26 mouse cellular contexts compared by ENCODE assay signal in genomic region chr15:11987892-11988291, GRCm38 (mm10). TPM values are rescaled to one million over a fixed set of nuclear protein-coding genes. Genes with fewer than 3 reads are reported as not detected.
DNase-seq lines count a peak whose midpoint lies in the region; ATAC-seq and TF ChIP-seq lines count a peak whose summit lies in the region.
"Had no signal": no experiment of that assay in that cellular context is flagged by ENCODE, and none has a peak within 500 bp of the region (broad histone marks: within the 10 kb centered on the region; RNA-seq: fewer than 3 reads in every experiment).

No protein-coding gene starts in this region.

- peaks cover 93% of the 10 kb centered on the region for H3K36me3 ChIP-seq in lung, embryonic 14.5 days (ENCODE audit: insufficient read depth)
- H3K36me3 ChIP-seq in CH12.LX (replicated peaks in 1 of 2; ENCODE audit: control insufficient read depth in 1 of 2, insufficient read depth in 1 of 2, low read length in 1 of 2) = peaks cover 70 to 97% of the 10 kb centered on the region in 2 experiments
- peaks cover 18% of the 10 kb centered on the region; the same call in 1 of the 2 replicates for H3K36me3 ChIP-seq in stomach, postnatal 0 days (ENCODE audit: control insufficient read depth, insufficient read depth, low read length)
- H3K36me3 ChIP-seq in kidney, embryonic 14.5 days (ENCODE audit: control insufficient read depth, insufficient read depth, low read length) = peaks cover 98% of the 10 kb centered on the region
- H3K36me3 ChIP-seq in midbrain, embryonic 15.5 days (replicated peaks) = peaks cover 66% of the 10 kb centered on the region

- no peak overlapping the region for H3K27ac ChIP-seq in lung, embryonic 14.5 days (ENCODE audit: low read depth)
- 0 out of 2 replicates have a peak overlapping the region, but pooled peaks have one; percentile 20 for H3K27ac ChIP-seq in CH12.LX (ENCODE audit: insufficient read depth, low read depth)
- no peak overlapping the region for H3K27ac ChIP-seq in stomach, postnatal 0 days (replicated peaks)
- H3K27ac ChIP-seq in kidney, embryonic 14.5 days (ENCODE audit: low read depth, low read length) = no peak overlapping the region
- H3K27ac ChIP-seq in midbrain, embryonic 15.5 days = no peak overlapping the region
- H3K27ac ChIP-seq: forebrain, embryonic 13.5 days; heart, embryonic 13.5 days; hindbrain, embryonic 10.5 days; hindbrain, embryonic 15.5 days; liver, embryonic 14.5 days; macrophage; midbrain, embryonic 13.5 days had no signal

- no peaks in the 10 kb centered on the region for H3K27me3 ChIP-seq in lung, embryonic 14.5 days (ENCODE audit: insufficient read depth, low read length)
- H3K27me3 ChIP-seq in CH12.LX (replicated peaks) = no peaks in the 10 kb centered on the region
- no peaks in the 10 kb centered on the region for H3K27me3 ChIP-seq in stomach, postnatal 0 days (ENCODE audit: control insufficient read depth, insufficient read depth, low read length)
- H3K27me3 ChIP-seq in kidney, embryonic 14.5 days (ENCODE audit: control insufficient read depth, insufficient read depth, low read length) = no peaks in the 10 kb centered on the region
- H3K27me3 ChIP-seq in midbrain, embryonic 15.5 days (replicated peaks) = no peaks in the 10 kb centered on the region
- H3K27me3 ChIP-seq: forebrain, embryonic 13.5 days; heart, embryonic 13.5 days; hindbrain, embryonic 15.5 days; midbrain, embryonic 13.5 days had no signal

- dilution Hi-C loops in CH12.LX (cut with MboI; ENCODE audit: extremely low pct_ligation_motif_present, extremely low pct_unique_long_range_greater_than_20kb, low sequenced_read_pairs) = no loop called here

- in situ Hi-C loops in CH12.LX (cut with MboI; ENCODE audit: low pct_ligation_motif_present, low pct_unique_long_range_greater_than_20kb, low sequenced_read_pairs) = no loop called here

- no peak overlapping the region for H3K9ac ChIP-seq in lung, embryonic 14.5 days
- no peak overlapping the region for H3K9ac ChIP-seq in CH12.LX (ENCODE audit: insufficient read depth, low read depth)
- no peak overlapping the region for H3K9ac ChIP-seq in stomach, postnatal 0 days (ENCODE audit: low read length)
- H3K9ac ChIP-seq in kidney, embryonic 14.5 days (ENCODE audit: low read depth, low read length) = no peak overlapping the region
- H3K9ac ChIP-seq in midbrain, embryonic 15.5 days = no peak overlapping the region
- H3K9ac ChIP-seq: forebrain, embryonic 13.5 days; heart, embryonic 13.5 days; hindbrain, embryonic 15.5 days; liver, embryonic 14.5 days; midbrain, embryonic 13.5 days had no signal

- no peaks in the 10 kb centered on the region for H3K9me3 ChIP-seq in lung, embryonic 14.5 days (ENCODE audit: low read depth, low read length)
- peaks cover 14% of the 10 kb centered on the region for H3K9me3 ChIP-seq in CH12.LX (replicated peaks; ENCODE audit: low read length)
- H3K9me3 ChIP-seq in stomach, postnatal 0 days (ENCODE audit: control insufficient read depth, low read length) = no peaks in the 10 kb centered on the region
- no peaks in the 10 kb centered on the region for H3K9me3 ChIP-seq in kidney, embryonic 14.5 days (ENCODE audit: control insufficient read depth, low read length)
- no peaks in the 10 kb centered on the region for H3K9me3 ChIP-seq in midbrain, embryonic 15.5 days
- H3K9me3 ChIP-seq: forebrain, embryonic 13.5 days; heart, embryonic 13.5 days; hindbrain, embryonic 10.5 days; hindbrain, embryonic 15.5 days; midbrain, embryonic 13.5 days had no signal

- WGBS in lung, embryonic 14.5 days = 36% methylated on average over 2 of the region's 2 CpGs
- WGBS in stomach, postnatal 0 days = 32% methylated on average over 2 of the region's 2 CpGs
- 71% methylated on average over 2 of the region's 2 CpGs for WGBS in kidney, embryonic 14.5 days
- whole genome bisulfite sequencing in midbrain, embryonic 15.5 days = 82% methylated on average over 2 of the region's 2 CpGs

- TF ChIP-seq CTCF in lung, embryonic 14.5 days (IDR thresholded peaks at IDR 0.05; ENCODE audit: low read depth) = no peak
- no peak for TF ChIP-seq CTCF in CH12.LX (conservative IDR thresholded peaks at IDR 0.05 in 1 of 2, IDR thresholded peaks at IDR 0.05 in 1 of 2; ENCODE audit: low read depth in 2 of 2, low read length in 2 of 2)
- TF ChIP-seq CTCF in stomach, postnatal 0 days (IDR thresholded peaks at IDR 0.05; ENCODE audit: low read depth) = no peak

- no peak for TF ChIP-seq POLR2A in CH12.LX (IDR thresholded peaks at IDR 0.05; ENCODE audit: low read depth, low read length)

- H3K4me2 ChIP-seq in lung, embryonic 14.5 days = no peak overlapping the region
- 0 out of 2 replicates have a peak overlapping the region, but pooled peaks have one; percentile 14 for H3K4me2 ChIP-seq in CH12.LX (ENCODE audit: insufficient read depth, low read depth, poor library complexity, severe bottlenecking)
- H3K4me2 ChIP-seq in stomach, postnatal 0 days (replicated peaks; ENCODE audit: low read depth) = no peak overlapping the region
- H3K4me2 ChIP-seq in kidney, embryonic 14.5 days (replicated peaks; ENCODE audit: low read depth, low read length) = no peak overlapping the region
- H3K4me2 ChIP-seq in midbrain, embryonic 15.5 days = no peak overlapping the region
- H3K4me2 ChIP-seq: forebrain, embryonic 13.5 days; heart, embryonic 13.5 days; hindbrain, embryonic 15.5 days; midbrain, embryonic 13.5 days had no signal

- H3K4me1 ChIP-seq in lung, embryonic 14.5 days (ENCODE audit: insufficient read depth) = no peaks in the 10 kb centered on the region
- peaks cover 12 to 92% of the 10 kb centered on the region in 2 experiments; a peak in 3 of 4 replicates for H3K4me1 ChIP-seq in CH12.LX (ENCODE audit: control insufficient read depth in 1 of 2, insufficient read depth in 2 of 2)
- no peaks in the 10 kb centered on the region for H3K4me1 ChIP-seq in stomach, postnatal 0 days (replicated peaks; ENCODE audit: control insufficient read depth, insufficient read depth)
- no peaks in the 10 kb centered on the region for H3K4me1 ChIP-seq in kidney, embryonic 14.5 days (ENCODE audit: control insufficient read depth, insufficient read depth, low read length)
- H3K4me1 ChIP-seq in midbrain, embryonic 15.5 days = no peaks in the 10 kb centered on the region
- H3K4me1 ChIP-seq: forebrain, embryonic 13.5 days; hindbrain, embryonic 10.5 days had no signal

- ATAC-seq in lung, embryonic 14.5 days (ENCODE audit: insufficient read depth) = peak; percentile 68; the same call in 1 of the 2 replicates
- ATAC-seq in activated CD4-positive, CD25-positive, alpha-beta regulatory T cell, adult 4 months = peak; percentile 19
- ATAC-seq in stomach, postnatal 0 days (ENCODE audit: low FRiP score, low TSS enrichment) = peak; percentile 81
- no peak for ATAC-seq in kidney, embryonic 14.5 days (ENCODE audit: low FRiP score, low TSS enrichment)
- no peak for ATAC-seq in midbrain, embryonic 15.5 days (replicated peaks)
- ATAC-seq: forebrain, embryonic 13.5 days; intestine, embryonic 16.5 days; midbrain, embryonic 13.5 days had no signal

- DNase-seq in lung, embryonic 14.5 days = peak; percentile 37
- no peak for DNase-seq in lung, postnatal 4 days
- DNase-seq in CH12.LX (ENCODE audit: extremely low read depth) = no peak
- no peak for DNase-seq in stomach, postnatal 0 days (ENCODE audit: low spot score)
- DNase-seq: adrenal gland, postnatal 25 days; cerebellum, adult 11-12 months; cerebellum, postnatal 10 days; gastrocnemius, adult 2 months; gastrocnemius, postnatal 36 days; heart, postnatal 10 days; kidney, adult 8-10 months; kidney, postnatal 10 days; layer of hippocampus, postnatal 36 days; liver; thymus, postnatal 4 days had no signal

- TF ChIP-seq RAD21 in CH12.LX (IDR thresholded peaks at IDR 0.05; ENCODE audit: low read depth, low read length) = no peak

- TF ChIP-seq EP300 in CH12.LX (IDR thresholded peaks at IDR 0.05; ENCODE audit: low read length) = no peak
- no peak for TF ChIP-seq EP300 in stomach, postnatal 0 days (optimal IDR thresholded peaks at IDR 0.05)

- H3K4me3 ChIP-seq in lung, embryonic 14.5 days (ENCODE audit: low read depth, low read length) = no peak overlapping the region
- H3K4me3 ChIP-seq in CH12.LX (replicated peaks in 1 of 3; ENCODE audit: low read depth in 2 of 3, low read length in 2 of 3, poor library complexity in 1 of 3) = no peak overlapping the region
- H3K4me3 ChIP-seq in stomach, postnatal 0 days (ENCODE audit: low read depth, low read length) = no peak overlapping the region
- no peak overlapping the region for H3K4me3 ChIP-seq in kidney, embryonic 14.5 days (ENCODE audit: low read length)
- H3K4me3 ChIP-seq in midbrain, embryonic 15.5 days = no peak overlapping the region
- H3K4me3 ChIP-seq: forebrain, embryonic 13.5 days; gastrocnemius, adult 2 months; heart, embryonic 13.5 days; hindbrain, embryonic 10.5 days; hindbrain, embryonic 15.5 days; midbrain, embryonic 13.5 days had no signal

- peaks cover 70% of the 10 kb centered on the region for H3K79me2 ChIP-seq in CH12.LX (replicated peaks; ENCODE audit: control insufficient read depth, extremely low read depth, insufficient read depth, poor library complexity, severe bottlenecking)

TF ChIP-seq in CH12.LX, 34 proteins besides CTCF, POLR2A, EP300 and RAD21:
- TF ChIP-seq POLR2AphosphoS2 (IDR thresholded peaks at IDR 0.05; ENCODE audit: low read depth, low read length) (no peak), KAT2A (IDR thresholded peaks at IDR 0.05; ENCODE audit: insufficient replicate concordance, low read length) (no peak), MAZ (IDR thresholded peaks at IDR 0.05; ENCODE audit: low read depth, low read length) (no peak), TBP (conservative IDR thresholded peaks at IDR 0.05; ENCODE audit: low read depth, low read length) (no peak), IRF4 (IDR thresholded peaks at IDR 0.05; ENCODE audit: low read depth, low read length) (no peak)

RNA-seq across cellular contexts. Expression of gene Sub1, which starts 8.9 kb away (rescaled TPM):
- polyA plus RNA-seq in lung, embryonic 14.5 days (2014; fragmentation: Nextera tagmentation; extraction: Ambion mirVana) = 671 and 746 TPM in 2 replicates
- total RNA-seq in CH12.LX (2012; rRNA removed) (553 and 781 TPM in 2 replicates), CH12.LX (2014; rRNA removed) (2,677 and 3,148 TPM in 2 replicates)
- 1,927 and 2,021 TPM in 2 replicates for polyA plus RNA-seq in CH12.LX (2012; ENCODE audit: insufficient read length, low read depth)
- 1,000 to 10,000 TPM in 1 of 2 experiments, 100 to 1,000 TPM in 1; 878 to 1,002 TPM for polyA plus RNA-seq in activated CD4-positive, CD25-positive, alpha-beta regulatory T cell, adult 4 months (2017; shearing (Covaris generic))
- 519 and 531 TPM in 2 replicates for polyA plus RNA-seq in stomach, postnatal 0 days (2015; fragmentation: Nextera tagmentation; extraction: Ambion mirVana)
- 790 and 1,118 TPM in 2 replicates for polyA plus RNA-seq in kidney, embryonic 14.5 days (2014; fragmentation: Nextera tagmentation; extraction: Ambion mirVana)
- 469 and 476 TPM in 2 replicates for polyA plus RNA-seq in midbrain, embryonic 15.5 days (2015; fragmentation: Nextera tagmentation; extraction: Ambion mirVana)

Comparison
In these comparisons a context has a peak if more than half of its experiments do, and no peak if none do; other contexts are left out.
1. ATAC-seq: peak in lung, embryonic 14.5 days (single experiment), activated CD4-positive, CD25-positive, alpha-beta regulatory T cell, adult 4 months (single experiment) and stomach, postnatal 0 days (single experiment); none in kidney, embryonic 14.5 days (single experiment) and midbrain, embryonic 15.5 days (single experiment).